Mouse (Mus musculus) myocyte (in vitro differentiated cells): ENCODE measurements around the gene Als2cr12. TPM values are rescaled to one million over a fixed set of nuclear protein-coding genes. Genes with fewer than 3 reads are reported as not detected.

Source experiments
- H3K27me3 ChIP-seq: one replicate; pipeline ENCODE4 v1.6.1; 2011; ENCODE audit not compliant: control insufficient read depth, insufficient read depth, insufficient read length
- H3K36me3 ChIP-seq: one replicate; pipeline ENCODE4 v1.6.1; 2011; ENCODE audit not compliant: control insufficient read depth, insufficient read depth
- H3K4me2 ChIP-seq: one replicate; pipeline ENCODE4 v1.6.1; 2011; ENCODE audit warnings: low read depth, control low read depth
- H3K4me3 ChIP-seq: one replicate; pipeline ENCODE4 v1.5.1; 2011; ENCODE audit warnings: mild to moderate bottlenecking, control low read depth, moderate library complexity
- H3K79me2 ChIP-seq: one replicate; pipeline ENCODE4 v1.6.1; 2011; ENCODE audit not compliant: control insufficient read depth, insufficient read depth
- H3ac ChIP-seq: one replicate; pipeline ENCODE4 v1.6.1; 2011; ENCODE audit not compliant: control insufficient read depth, insufficient read length
- CEBPB ChIP-seq: IDR thresholded peaks from 2 replicates; pipeline ENCODE4 v1.6.1; 2011; ENCODE audit warnings: mild to moderate bottlenecking, moderate library complexity; ENCODE audit not compliant: poor library complexity, insufficient read depth, severe bottlenecking
- E2F4 ChIP-seq: IDR thresholded peaks from one replicate; pipeline ENCODE4 v1.6.1; 2011; ENCODE audit warnings: mild to moderate bottlenecking, control low read depth, moderate library complexity; ENCODE audit not compliant: insufficient read depth
- MAX ChIP-seq: IDR thresholded peaks from one replicate; pipeline ENCODE4 v1.6.1; 2011; ENCODE audit warnings: low read depth, mild to moderate bottlenecking, control low read depth
- MYOD1 ChIP-seq, 3 experiments: IDR thresholded peaks; one replicate each; pipeline ENCODE4 v1.6.1; 2011; ENCODE audit warnings: control low read depth in 2 of 3, low read depth in 2 of 3, mild to moderate bottlenecking in 2 of 3, moderate library complexity in 1 of 3; ENCODE audit not compliant: insufficient read length in 2 of 3, control insufficient read depth in 1 of 3
- MYOG ChIP-seq, 3 experiments: IDR thresholded peaks; one replicate each; pipeline ENCODE4 v1.6.1; 2011; ENCODE audit warnings: control low read depth in 2 of 3, low read depth in 2 of 3, mild to moderate bottlenecking in 2 of 3; ENCODE audit not compliant: insufficient read length in 2 of 3, control insufficient read depth in 1 of 3, insufficient read depth in 1 of 3
- POLR2A ChIP-seq: IDR thresholded peaks from one replicate; pipeline ENCODE4 v1.6.1; 2011; ENCODE audit warnings: low read depth, mild to moderate bottlenecking, control low read depth, moderate library complexity; ENCODE audit not compliant: insufficient read length
- POLR2AphosphoS2 ChIP-seq: IDR thresholded peaks from one replicate; pipeline ENCODE4 v1.6.1; 2011; ENCODE audit warnings: low read depth, control low read depth; ENCODE audit not compliant: insufficient read length
- REST ChIP-seq: IDR thresholded peaks from one replicate; pipeline ENCODE4 v1.6.1; 2011; ENCODE audit warnings: mild to moderate bottlenecking, control low read depth, moderate library complexity; ENCODE audit not compliant: insufficient read depth, insufficient read length
- SRF ChIP-seq: IDR thresholded peaks from one replicate; pipeline ENCODE4 v1.6.1; 2011; ENCODE audit warnings: low read depth; ENCODE audit not compliant: control insufficient read depth, insufficient read length
- TCF12 ChIP-seq: IDR thresholded peaks from one replicate; pipeline ENCODE4 v1.6.1; 2011; ENCODE audit warnings: mild to moderate bottlenecking, control low read depth; ENCODE audit not compliant: poor library complexity, insufficient read depth, severe bottlenecking
- TCF3 ChIP-seq: IDR thresholded peaks from one replicate; pipeline ENCODE4 v1.6.1; 2011; ENCODE audit warnings: low read depth, control low read depth; ENCODE audit not compliant: insufficient read length
- USF1 ChIP-seq: IDR thresholded peaks from one replicate; pipeline ENCODE4 v1.6.1; 2011; ENCODE audit warnings: low read depth, mild to moderate bottlenecking, control low read depth, moderate library complexity
- polyA plus RNA-seq: library from polyadenylated mRNA; unstranded; fragments of >200 nt; fragmentation: generic; extraction: Trizol; gene quantifications from one replicate; pipeline ENCODE4 v1.2.1, GENCODE M21; 2012; ENCODE audit warnings: missing spikeins

The Als2cr12 gene
- polyA plus RNA-seq, 1 experiment: 0.07 TPM

DNA sequence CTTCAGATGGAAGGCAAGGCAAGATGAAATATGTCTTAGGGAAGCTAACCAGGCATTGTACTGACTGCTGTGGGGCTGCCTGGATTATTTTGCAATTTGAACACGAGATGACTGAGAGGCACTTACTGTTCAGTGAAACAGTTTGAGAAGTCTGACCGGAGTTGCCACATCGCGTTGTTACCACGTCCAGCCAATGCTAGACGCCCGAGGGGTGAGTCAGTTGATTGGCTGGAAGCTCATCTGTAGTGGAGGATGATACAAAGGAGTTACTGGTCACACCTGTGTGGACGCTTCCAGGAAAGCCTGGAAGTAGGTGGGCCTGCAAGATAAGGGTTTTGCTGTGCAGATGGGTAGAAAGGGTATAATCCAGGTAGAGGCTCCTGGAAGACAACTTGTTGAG lies 24.3 kb upstream of the Als2cr12 start:
- peaks cover 15% of the 10 kb centered on the region for H3K36me3 ChIP-seq
- no peaks in the 10 kb centered on the region for H3K27me3 ChIP-seq
- H3K4me2 ChIP-seq: no peak overlapping the region
- peaks cover 66% of the 10 kb centered on the region for H3K79me2 ChIP-seq
- H3K4me3 ChIP-seq: no peak overlapping the region
- TF ChIP-seq MYOD1 (IDR thresholded peaks at IDR 0.05; ENCODE audit: control insufficient read depth in 1 of 3, insufficient read length in 2 of 3, low read depth in 2 of 3): no peak
- no peak for TF ChIP-seq TCF12
- no peak for TF ChIP-seq TCF3
- no peak for TF ChIP-seq SRF
- TF ChIP-seq CEBPB: no peak
- TF ChIP-seq USF1: no peak
- TF ChIP-seq MYOG (IDR thresholded peaks at IDR 0.05; ENCODE audit: control insufficient read depth in 1 of 3, insufficient read depth in 1 of 3, insufficient read length in 2 of 3, low read depth in 2 of 3): no peak
- H3ac ChIP-seq: no peak overlapping the region

DNA sequence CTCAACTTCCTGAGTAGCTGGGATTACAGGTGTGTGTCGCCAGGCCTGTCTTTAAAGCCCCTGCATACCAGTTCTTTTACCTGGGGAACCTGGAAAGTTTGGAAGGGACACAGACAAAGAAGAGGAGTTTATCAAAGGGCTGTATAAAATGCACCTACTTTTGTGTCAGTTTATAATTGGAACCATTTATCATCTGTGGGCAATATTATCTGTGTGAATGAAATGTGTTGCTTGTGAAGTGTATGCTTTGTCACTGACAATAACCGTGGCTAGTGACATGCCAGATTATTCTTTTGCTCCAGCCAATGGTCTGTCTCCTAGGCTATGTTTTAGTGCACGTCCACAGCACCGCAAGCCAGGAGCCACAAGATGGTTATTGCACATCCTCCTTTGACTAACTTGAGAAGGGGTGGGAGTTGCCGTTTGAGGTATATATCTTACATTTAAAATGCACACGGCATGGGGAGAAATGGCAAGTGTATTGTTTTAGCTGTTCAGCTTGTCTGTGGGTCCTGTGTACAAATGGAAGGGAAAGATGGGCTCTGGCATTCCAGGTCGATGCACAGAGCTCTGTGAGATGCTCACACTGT lies 23.7 kb upstream of the Als2cr12 start:
- Histone ChIP-seq H3ac (no peak overlapping the region), H3K79me2 (peaks cover 72% of the 10 kb centered on the region), H3K27me3 (no peaks in the 10 kb centered on the region), H3K4me3 (no peak overlapping the region), H3K36me3 (peaks cover 17% of the 10 kb centered on the region), H3K4me2 (no peak overlapping the region)
- TF ChIP-seq E2F4 (no peak), POLR2A (no peak), SRF (no peak), REST (no peak), POLR2AphosphoS2 (no peak), MYOD1 (IDR thresholded peaks at IDR 0.05; ENCODE audit: control insufficient read depth in 1 of 3, insufficient read length in 2 of 3, low read depth in 2 of 3) (no peak), USF1 (no peak), TCF12 (no peak)

DNA sequence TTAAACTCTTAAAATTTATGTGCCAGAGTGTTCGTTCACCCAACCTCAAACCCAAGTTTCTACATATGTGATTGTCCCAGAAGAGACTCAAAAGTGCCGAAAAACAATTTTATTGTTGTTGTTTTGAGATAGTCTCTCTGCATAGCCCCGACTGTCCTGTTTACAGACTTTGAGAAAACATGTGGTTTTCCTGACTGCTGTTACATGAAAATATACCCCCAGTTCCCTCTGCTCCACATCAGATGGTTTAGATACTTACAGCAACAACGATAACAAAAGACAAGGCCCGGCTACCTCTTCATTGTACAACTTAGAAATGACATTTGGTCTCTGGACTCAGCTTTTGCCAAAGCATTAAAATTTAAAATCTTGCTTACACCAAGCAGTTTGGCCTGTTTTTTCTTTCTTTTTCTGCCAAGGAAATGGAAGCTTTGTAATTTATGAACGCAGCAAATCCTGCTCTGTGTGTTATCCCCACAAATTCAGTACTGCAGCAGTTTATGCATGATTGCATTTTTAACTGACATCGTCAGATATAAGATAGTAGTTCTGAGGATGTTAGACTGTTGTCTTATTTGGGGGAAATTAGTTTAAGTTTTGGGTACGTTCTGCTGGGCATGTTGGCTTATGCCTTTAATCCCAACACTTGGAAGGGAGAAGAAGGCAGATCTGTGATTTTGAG lies 21.9 kb upstream of the Als2cr12 start:
- Histone ChIP-seq H3K36me3 (peaks cover 17% of the 10 kb centered on the region), H3K79me2 (peaks cover 73% of the 10 kb centered on the region), H3K27me3 (no peaks in the 10 kb centered on the region), H3K4me2 (no peak overlapping the region), H3K4me3 (no peak overlapping the region), H3ac (no peak overlapping the region)
- no peak for TF ChIP-seq SRF
- no peak for TF ChIP-seq MYOD1 (IDR thresholded peaks at IDR 0.05; ENCODE audit: control insufficient read depth in 1 of 3, insufficient read length in 2 of 3, low read depth in 2 of 3)
- no peak for TF ChIP-seq REST
- no peak for TF ChIP-seq TCF3
- TF ChIP-seq MAX: no peak
- no peak for TF ChIP-seq USF1

DNA sequence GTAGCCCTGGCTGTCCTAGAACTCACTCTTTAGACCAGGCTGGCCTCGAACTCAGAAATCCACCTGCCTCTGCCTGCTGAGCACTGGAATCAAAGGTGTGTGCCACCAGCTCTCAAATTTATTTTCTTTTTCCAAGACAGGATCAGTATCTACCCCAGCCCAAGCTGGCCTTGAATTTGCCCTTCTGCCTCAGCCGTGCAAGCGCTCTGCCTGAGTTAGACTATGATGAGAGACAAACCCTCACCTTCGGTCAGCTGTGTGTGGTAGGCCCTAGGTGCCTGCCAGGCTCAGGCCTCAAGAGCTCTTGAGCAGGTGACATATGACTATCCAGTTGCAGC lies 21.1 kb upstream of the Als2cr12 start:
- TF ChIP-seq CEBPB: no peak
- no peaks in the 10 kb centered on the region for H3K27me3 ChIP-seq
- H3K4me2 ChIP-seq: no peak overlapping the region
- no peak overlapping the region for H3K4me3 ChIP-seq
- peaks cover 67% of the 10 kb centered on the region for H3K79me2 ChIP-seq
- H3K36me3 ChIP-seq: peaks cover 17% of the 10 kb centered on the region
- no peak overlapping the region for H3ac ChIP-seq

DNA sequence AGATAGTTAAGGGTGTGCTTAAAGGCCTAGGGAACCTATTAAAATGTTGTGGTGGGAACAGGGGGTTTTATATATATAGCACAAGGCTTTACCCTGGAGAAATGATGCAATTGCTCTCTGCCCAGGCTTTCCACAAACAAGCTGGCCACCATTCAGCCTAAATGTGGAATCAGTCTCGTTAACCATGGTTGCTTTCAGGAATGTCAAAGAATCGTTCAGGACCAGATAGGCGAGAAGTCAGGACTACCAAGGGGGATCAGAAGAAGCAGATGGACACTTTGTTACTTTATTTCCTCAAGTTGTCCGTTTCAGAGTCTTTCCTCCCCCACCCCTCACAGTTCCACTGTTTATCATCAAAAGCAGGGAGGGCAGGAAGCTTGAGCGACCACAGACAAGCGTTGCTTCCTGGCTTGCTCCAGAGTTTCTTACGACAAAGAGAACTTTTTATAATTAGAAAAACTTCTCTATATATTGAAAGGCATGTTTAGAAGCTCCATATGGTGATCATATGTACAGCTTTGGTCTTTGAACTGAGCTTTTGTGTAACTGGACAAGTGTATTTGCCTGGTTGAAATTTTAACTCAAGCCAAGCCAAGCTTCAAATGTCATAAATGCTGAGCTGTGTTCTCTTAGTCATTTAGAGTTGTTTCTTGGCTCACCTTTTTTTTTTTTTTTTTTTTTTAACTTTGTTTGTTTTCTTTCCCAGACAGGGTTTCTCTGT lies 20.5 kb upstream of the Als2cr12 start:
- Histone ChIP-seq H3K36me3 (peaks cover 17% of the 10 kb centered on the region), H3ac (no peak overlapping the region), H3K79me2 (peaks cover 64% of the 10 kb centered on the region), H3K4me2 (peak overlapping the region; percentile 83), H3K27me3 (no peaks in the 10 kb centered on the region), H3K4me3 (peak overlapping the region; percentile 92)
- no peak for TF ChIP-seq TCF12
- TF ChIP-seq CEBPB: peak; percentile 60; the same call in 1 of the 2 replicates

DNA sequence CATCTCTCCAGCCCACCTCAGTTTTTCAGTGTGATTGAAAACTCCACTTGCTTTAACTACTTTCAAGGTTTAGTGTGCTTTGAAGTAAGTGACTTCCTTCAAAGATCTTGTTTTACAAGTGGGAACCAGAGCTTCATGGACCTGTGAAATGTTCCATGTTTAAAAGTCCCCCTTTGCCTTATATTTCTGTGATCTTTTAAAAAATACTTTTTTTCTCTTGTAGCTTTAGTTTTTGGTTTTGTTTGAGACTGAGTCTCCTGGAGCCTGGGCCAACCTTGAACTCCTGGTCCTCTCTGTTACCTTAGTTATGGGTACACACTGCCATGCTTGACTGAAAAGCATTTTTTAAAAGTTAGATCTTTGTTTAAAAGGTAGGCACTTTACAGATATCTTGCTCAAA lies 19.7 kb upstream of the Als2cr12 start:
- Histone ChIP-seq H3K36me3 (peaks cover 17% of the 10 kb centered on the region), H3K4me3 (peak overlapping the region; percentile 92), H3K79me2 (peaks cover 56% of the 10 kb centered on the region), H3K4me2 (peak overlapping the region; percentile 83), H3ac (no peak overlapping the region), H3K27me3 (no peaks in the 10 kb centered on the region)
- TF ChIP-seq CEBPB (no peak), REST (no peak), TCF12 (no peak), E2F4 (no peak), USF1 (no peak), TCF3 (no peak), POLR2A (no peak), MAX (no peak), MYOG (IDR thresholded peaks at IDR 0.05; ENCODE audit: control insufficient read depth in 1 of 3, insufficient read depth in 1 of 3, insufficient read length in 2 of 3, low read depth in 2 of 3) (no peak), POLR2AphosphoS2 (no peak), MYOD1 (IDR thresholded peaks at IDR 0.05; ENCODE audit: control insufficient read depth in 1 of 3, insufficient read length in 2 of 3, low read depth in 2 of 3) (no peak), SRF (no peak)
